Mouse (Mus musculus): ENCODE measurements around the gene Prkci. TPM values are rescaled to one million over a fixed set of nuclear protein-coding genes. Genes with fewer than 3 reads are reported as not detected.

The Prkci gene
- polyA plus RNA-seq, 1 experiment from 2014 or later, result 37.3 TPM

DNA sequence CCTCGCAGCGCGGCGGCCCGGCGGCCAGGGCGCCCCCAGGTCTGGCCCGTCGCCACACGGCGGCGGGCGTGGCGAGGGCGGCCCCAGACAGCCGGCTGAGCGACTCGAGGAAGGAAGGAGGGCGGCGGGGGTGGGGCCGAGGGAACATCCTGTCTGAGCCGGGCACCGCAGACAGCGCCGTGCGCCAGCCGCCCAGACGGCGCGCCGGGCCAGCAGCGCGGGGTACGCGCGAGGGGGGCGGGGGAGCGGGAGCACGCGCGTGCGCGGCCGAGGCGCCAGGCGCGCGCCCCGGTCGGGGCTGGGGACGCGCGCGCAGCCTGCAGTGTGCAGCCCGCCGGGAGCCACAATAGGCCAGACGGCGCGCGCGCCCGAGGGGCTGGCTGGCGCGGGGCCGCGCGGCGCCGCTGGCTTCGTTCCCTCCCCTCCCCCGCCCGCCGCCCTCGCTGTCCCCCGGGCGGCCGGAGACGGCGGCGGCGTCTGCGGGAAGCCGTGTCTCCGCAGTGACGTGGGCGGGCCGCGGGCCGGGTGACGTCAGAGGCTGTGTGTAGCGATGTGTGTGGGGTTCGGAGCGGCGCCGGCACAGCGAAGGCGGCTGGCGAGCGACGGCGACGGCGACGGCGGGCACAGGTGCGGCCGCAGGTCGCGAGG lies 99.1 kb downstream of the Prkci start, which contains the start of gene Skil:
Skil (plus strand) TSS at position 528 of the 648 bp plus-strand sequence.
- no peaks in the 10 kb centered on the region for H3K27me3 ChIP-seq (ENCODE audit: control insufficient read depth, insufficient read depth, low read length)
- peak; percentile 94 for ATAC-seq (ENCODE audit: low FRiP score)
- peak within 1 kb of the TSS; percentile 88 for H3K9ac ChIP-seq (ENCODE audit: low read depth, low read length)
- H3K9me3 ChIP-seq (ENCODE audit: control insufficient read depth, low read length), result no peaks in the 10 kb centered on the region
- no peaks in the 10 kb centered on the region for H3K36me3 ChIP-seq (ENCODE audit: control insufficient read depth, insufficient read depth, low read length)
- DNase-seq (ENCODE audit: low spot score), result peak; percentile 98
- peak within 1 kb of the TSS; percentile 99 for H3K27ac ChIP-seq (ENCODE audit: low read depth, low read length)
- H3K4me1 ChIP-seq (replicated peaks; ENCODE audit: control insufficient read depth, insufficient read depth, low read length), result peaks cover 9% of the 10 kb centered on the region
- WGBS, result 0% methylated on average over 41 of the region's 109 CpGs
- H3K4me2 ChIP-seq (replicated peaks; ENCODE audit: low read depth, low read length), result peak within 1 kb of the TSS; percentile 76
- H3K4me3 ChIP-seq (ENCODE audit: low read depth, low read length), result peak within 1 kb of the TSS; percentile 88

DNA sequence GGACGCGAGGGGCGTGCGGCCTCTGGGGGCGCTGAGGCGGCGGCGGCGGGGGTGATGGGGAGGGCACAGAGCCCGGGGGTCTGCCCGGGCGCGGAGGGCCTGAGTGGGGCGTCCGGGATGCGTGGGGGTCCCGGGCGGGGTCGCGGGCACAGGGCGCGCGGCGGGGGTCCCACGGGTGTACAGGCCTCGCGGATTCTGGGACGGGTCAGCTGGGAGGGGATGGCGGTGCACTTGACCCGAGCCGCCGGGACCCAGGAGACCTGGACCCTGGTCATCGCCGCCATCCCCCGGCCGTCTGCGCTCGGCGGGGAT lies 99.6 kb downstream of the Prkci start:
- peaks cover 9% of the 10 kb centered on the region for H3K4me1 ChIP-seq (replicated peaks; ENCODE audit: control insufficient read depth, insufficient read depth, low read length)
- H3K27me3 ChIP-seq (ENCODE audit: control insufficient read depth, insufficient read depth, low read length), result no peaks in the 10 kb centered on the region
- 0% methylated on average over 20 of the region's 39 CpGs for WGBS
- DNase-seq (ENCODE audit: low spot score), result peak; percentile 59
- no peaks in the 10 kb centered on the region for H3K9me3 ChIP-seq (ENCODE audit: control insufficient read depth, low read length)
- peak; percentile 49 for ATAC-seq (ENCODE audit: low FRiP score)
- peak overlapping the region; percentile 99 for H3K27ac ChIP-seq (ENCODE audit: low read depth, low read length)
- peak overlapping the region; percentile 76 for H3K4me2 ChIP-seq (replicated peaks; ENCODE audit: low read depth, low read length)
- H3K36me3 ChIP-seq (ENCODE audit: control insufficient read depth, insufficient read depth, low read length), result no peaks in the 10 kb centered on the region
- H3K9ac ChIP-seq (ENCODE audit: low read depth, low read length), result peak overlapping the region; percentile 88
- peak overlapping the region; percentile 88 for H3K4me3 ChIP-seq (ENCODE audit: low read depth, low read length)

DNA sequence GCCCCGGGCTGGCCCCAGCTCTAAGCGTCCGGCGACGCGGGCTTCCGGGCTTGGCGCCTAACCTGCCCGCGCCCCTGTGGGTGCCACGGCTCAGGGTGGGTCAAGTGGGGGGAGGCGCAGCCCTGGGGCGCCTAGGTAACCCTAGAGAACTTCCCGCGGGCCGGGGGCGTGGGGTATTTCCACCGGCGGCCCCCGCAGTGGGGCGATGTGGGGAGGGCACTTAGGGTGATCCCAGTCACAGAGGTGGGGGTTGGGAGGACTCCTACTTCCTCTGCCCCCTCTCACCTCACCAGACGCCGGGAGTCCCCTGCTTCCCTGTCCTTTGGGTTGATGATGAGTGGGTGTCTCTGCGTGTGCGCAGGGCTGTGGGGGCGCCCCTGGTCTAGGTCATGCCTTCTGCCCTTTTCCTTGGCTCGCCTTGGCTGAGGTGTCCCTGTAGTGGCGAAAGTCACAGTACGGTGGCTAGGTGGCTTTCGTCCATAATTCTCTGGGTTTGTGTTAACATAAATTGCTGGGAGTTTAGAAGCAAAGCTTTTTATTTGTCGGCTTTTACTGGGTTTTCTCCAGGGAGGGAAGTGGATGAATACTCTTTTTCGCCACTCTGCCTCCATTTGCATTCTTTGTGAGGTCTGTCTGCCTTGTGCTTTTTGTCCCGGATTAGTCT lies 100.1 kb downstream of the Prkci start:
- ATAC-seq (ENCODE audit: low FRiP score) (peak; percentile 3), DNase-seq (ENCODE audit: low spot score) (peak; percentile 64)
- peak overlapping the region; percentile 88 for H3K4me3 ChIP-seq (ENCODE audit: low read depth, low read length)
- H3K27me3 ChIP-seq (ENCODE audit: control insufficient read depth, insufficient read depth, low read length), result no peaks in the 10 kb centered on the region
- no peaks in the 10 kb centered on the region for H3K9me3 ChIP-seq (ENCODE audit: control insufficient read depth, low read length)
- H3K4me2 ChIP-seq (replicated peaks; ENCODE audit: low read depth, low read length), result peak overlapping the region; percentile 76
- no peaks in the 10 kb centered on the region for H3K36me3 ChIP-seq (ENCODE audit: control insufficient read depth, insufficient read depth, low read length)
- peak overlapping the region; percentile 88 for H3K9ac ChIP-seq (ENCODE audit: low read depth, low read length)
- peaks cover 9% of the 10 kb centered on the region for H3K4me1 ChIP-seq (replicated peaks; ENCODE audit: control insufficient read depth, insufficient read depth, low read length)
- WGBS, result 0% methylated on average over 29 of the region's 33 CpGs
- peak overlapping the region; percentile 99 for H3K27ac ChIP-seq (ENCODE audit: low read depth, low read length)

GRCm38 (mm10) chr3:31096155-31097101 lies 100.9 kb downstream of the Prkci start:
- Histone ChIP-seq H3K27ac (ENCODE audit: low read depth, low read length) (no peak overlapping the region; the same call in 1 of the 2 replicates), H3K9ac (ENCODE audit: low read depth, low read length) (peak overlapping the region; percentile 88), H3K36me3 (ENCODE audit: control insufficient read depth, insufficient read depth, low read length) (no peaks in the 10 kb centered on the region), H3K27me3 (ENCODE audit: control insufficient read depth, insufficient read depth, low read length) (no peaks in the 10 kb centered on the region), H3K4me2 (replicated peaks; ENCODE audit: low read depth, low read length) (peak overlapping the region; percentile 76), H3K9me3 (ENCODE audit: control insufficient read depth, low read length) (no peaks in the 10 kb centered on the region), H3K4me1 (replicated peaks; ENCODE audit: control insufficient read depth, insufficient read depth, low read length) (peaks cover 9% of the 10 kb centered on the region), H3K4me3 (ENCODE audit: low read depth, low read length) (peak overlapping the region; percentile 88)
- no peak for ATAC-seq (ENCODE audit: low FRiP score)
- WGBS, result 43% methylated on average over 10 of the region's 10 CpGs
- DNase-seq (ENCODE audit: low spot score), result no peak

- H3K27ac ChIP-seq (ENCODE audit: low read depth, low read length), result no peak overlapping the region
- peak overlapping the region; percentile 26 for H3K4me2 ChIP-seq (replicated peaks; ENCODE audit: low read depth, low read length)
- H3K9me3 ChIP-seq (ENCODE audit: control insufficient read depth, low read length), result no peaks in the 10 kb centered on the region
- H3K4me3 ChIP-seq (ENCODE audit: low read depth, low read length), result peak overlapping the region; percentile 17; the same call in 1 of the 2 replicates
- no peak overlapping the region for H3K9ac ChIP-seq (ENCODE audit: low read depth, low read length)
- DNase-seq (ENCODE audit: low spot score), result no peak
- 86% methylated on average over 13 of the region's 13 CpGs for WGBS
- H3K36me3 ChIP-seq (ENCODE audit: control insufficient read depth, insufficient read depth, low read length), result no peaks in the 10 kb centered on the region
- no peaks in the 10 kb centered on the region for H3K27me3 ChIP-seq (ENCODE audit: control insufficient read depth, insufficient read depth, low read length)
- H3K4me1 ChIP-seq (replicated peaks; ENCODE audit: control insufficient read depth, insufficient read depth, low read length), result peaks cover 9% of the 10 kb centered on the region
- ATAC-seq (ENCODE audit: low FRiP score), result no peak
These were observed 101.7 kb downstream of the Prkci start for GRCm38 (mm10) chr3:31097102-31097720.

DNA sequence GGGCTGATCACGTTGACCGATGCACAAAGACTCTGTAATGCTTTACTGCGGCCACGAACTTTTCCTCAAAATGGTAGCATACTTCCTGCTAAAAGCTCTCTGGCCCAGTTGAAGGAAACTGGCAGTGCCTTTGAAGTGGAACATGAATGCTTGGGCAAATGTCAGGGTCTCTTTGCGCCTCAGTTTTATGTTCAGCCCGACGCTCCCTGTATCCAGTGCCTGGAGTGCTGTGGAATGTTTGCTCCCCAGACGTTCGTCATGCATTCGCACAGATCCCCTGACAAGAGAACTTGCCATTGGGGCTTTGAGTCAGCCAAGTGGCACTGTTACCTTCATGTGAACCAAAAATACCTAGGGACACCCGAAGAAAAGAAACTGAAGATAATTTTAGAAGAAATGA lies 102.4 kb downstream of the Prkci start:
- peaks cover 9% of the 10 kb centered on the region for H3K4me1 ChIP-seq (replicated peaks; ENCODE audit: control insufficient read depth, insufficient read depth, low read length)
- no peak overlapping the region for H3K9ac ChIP-seq (ENCODE audit: low read depth, low read length)
- H3K36me3 ChIP-seq (ENCODE audit: control insufficient read depth, insufficient read depth, low read length), result no peaks in the 10 kb centered on the region
- DNase-seq (ENCODE audit: low spot score) (no peak), ATAC-seq (ENCODE audit: low FRiP score) (no peak)
- peak overlapping the region; percentile 17; the same call in 1 of the 2 replicates for H3K4me3 ChIP-seq (ENCODE audit: low read depth, low read length)
- peak overlapping the region; percentile 26 for H3K4me2 ChIP-seq (replicated peaks; ENCODE audit: low read depth, low read length)
- no peak overlapping the region for H3K27ac ChIP-seq (ENCODE audit: low read depth, low read length)
- WGBS, result 66% methylated on average over 11 of the region's 11 CpGs
- no peaks in the 10 kb centered on the region for H3K27me3 ChIP-seq (ENCODE audit: control insufficient read depth, insufficient read depth, low read length)
- no peaks in the 10 kb centered on the region for H3K9me3 ChIP-seq (ENCODE audit: control insufficient read depth, low read length)

DNA sequence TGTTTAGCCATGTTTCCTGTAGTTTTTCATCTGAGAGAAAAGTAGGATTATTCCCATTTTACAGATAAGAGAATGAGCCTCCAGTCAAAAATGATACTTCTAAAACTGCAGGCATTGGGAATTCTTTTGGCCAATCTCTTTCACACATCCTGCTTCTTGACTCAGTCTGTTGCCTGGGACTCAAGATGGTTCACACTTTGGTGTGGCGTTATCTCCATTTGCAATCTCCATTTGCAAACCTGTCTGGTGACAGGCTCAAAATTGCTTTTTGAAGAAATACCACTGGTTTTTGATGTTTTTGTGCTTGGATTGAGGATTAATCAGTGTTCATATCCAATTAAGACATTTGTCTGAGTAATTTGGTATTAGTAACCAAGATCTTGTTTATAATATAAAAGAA lies 103.0 kb downstream of the Prkci start:
- H3K27ac ChIP-seq (ENCODE audit: low read depth, low read length), result no peak overlapping the region
- H3K4me2 ChIP-seq (replicated peaks; ENCODE audit: low read depth, low read length), result peak overlapping the region; percentile 26; the same call in 1 of the 2 replicates
- H3K36me3 ChIP-seq (ENCODE audit: control insufficient read depth, insufficient read depth, low read length), result no peaks in the 10 kb centered on the region
- no peak overlapping the region for H3K9ac ChIP-seq (ENCODE audit: low read depth, low read length)
- ATAC-seq (ENCODE audit: low FRiP score), result no peak
- WGBS, result 86% methylated on average over 1 of the region's 1 CpGs
- H3K27me3 ChIP-seq (ENCODE audit: control insufficient read depth, insufficient read depth, low read length), result no peaks in the 10 kb centered on the region
- H3K4me3 ChIP-seq (ENCODE audit: low read depth, low read length), result peak overlapping the region; percentile 21
- peaks cover 9% of the 10 kb centered on the region for H3K4me1 ChIP-seq (replicated peaks; ENCODE audit: control insufficient read depth, insufficient read depth, low read length)
- no peak for DNase-seq (ENCODE audit: low spot score)
- H3K9me3 ChIP-seq (ENCODE audit: control insufficient read depth, low read length), result no peaks in the 10 kb centered on the region

DNA sequence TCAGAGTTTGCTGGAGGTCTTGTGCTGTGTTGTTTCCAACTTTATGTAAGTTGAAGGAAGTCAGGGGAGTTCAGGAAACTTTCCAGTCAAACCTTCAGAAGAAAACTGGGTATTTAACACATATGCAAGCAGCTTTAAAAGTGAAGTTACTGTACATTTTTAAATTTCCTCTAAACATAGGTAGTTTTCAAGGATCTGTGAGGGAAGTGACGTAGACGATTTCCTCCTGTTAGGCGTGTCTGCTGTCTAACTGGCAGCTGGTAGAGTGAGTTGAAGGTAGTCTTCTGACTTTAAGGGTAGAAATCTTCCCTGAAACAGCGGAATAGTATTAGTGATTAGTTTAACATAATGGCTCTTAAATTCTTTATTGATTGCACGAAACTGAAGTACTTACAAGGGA lies 104.5 kb downstream of the Prkci start:
- WGBS, result 89% methylated on average over 5 of the region's 5 CpGs
- DNase-seq (ENCODE audit: low spot score) (no peak), ATAC-seq (ENCODE audit: low FRiP score) (no peak)
- peaks cover 9% of the 10 kb centered on the region for H3K4me1 ChIP-seq (replicated peaks; ENCODE audit: control insufficient read depth, insufficient read depth, low read length)
- no peaks in the 10 kb centered on the region for H3K9me3 ChIP-seq (ENCODE audit: control insufficient read depth, low read length)
- H3K9ac ChIP-seq (ENCODE audit: low read depth, low read length), result no peak overlapping the region
- no peaks in the 10 kb centered on the region for H3K27me3 ChIP-seq (ENCODE audit: control insufficient read depth, insufficient read depth, low read length)
- H3K4me3 ChIP-seq (ENCODE audit: low read depth, low read length), result peak overlapping the region; percentile 20; the same call in 1 of the 2 replicates
- no peak overlapping the region for H3K27ac ChIP-seq (ENCODE audit: low read depth, low read length)
- H3K4me2 ChIP-seq (replicated peaks; ENCODE audit: low read depth, low read length), result peak overlapping the region; percentile 24
- H3K36me3 ChIP-seq (ENCODE audit: control insufficient read depth, insufficient read depth, low read length), result no peaks in the 10 kb centered on the region
